Mouse (Mus musculus) ES-E14 (cell line): ENCODE measurements at regions not wholly inside any gene's neighbourhood (a gene's known extent, or its start where the extent isn't known, plus 50 kb on each side); places are given as distances from the start of the nearest gene placed in this dataset.

Experiments
- ZC3H11A ChIP-seq: IDR thresholded peaks from 2 replicates; pipeline ENCODE4 v1.6.1; 2012; ENCODE audit warnings: low read depth, mild to moderate bottlenecking, inconsistent platforms, low read length, borderline replicate concordance
- ZNF384 ChIP-seq: IDR thresholded peaks from 2 replicates; pipeline ENCODE4 v1.6.1; 2012; ENCODE audit warnings: low read depth, low read length, inconsistent platforms

GRCm38 (mm10) chr8:77804956-77805355 lies 80.7 kb upstream of the Ednra start:
- TF ChIP-seq ZC3H11A = no peak
- no peak for TF ChIP-seq ZNF384
